Mouse (Mus musculus) lung, postnatal 14 days (tissue): Measurements from ENCODE around the gene Fam8a1.

ENCODE experiments used
- DNase-seq: peaks from one replicate; pipeline ENCODE4 v3.0.0; 2021

Gene Fam8a1

GRCm38 (mm10) chr13:46682921-46683320 is 13.6 kb downstream of the Fam8a1 start:
- DNase-seq: no peak

- DNase-seq: no peak
Observed at GRCm38 (mm10) chr13:46683370-46683769, 14.0 kb downstream of the Fam8a1 start.

GRCm38 (mm10) chr13:46690559-46691241 is 21.4 kb downstream of the Fam8a1 start:
- no peak for DNase-seq

- DNase-seq: peak; percentile 10
Observed at GRCm38 (mm10) chr13:46695296-46695908, 26.1 kb downstream of the Fam8a1 start.

GRCm38 (mm10) chr13:46695932-46696331 is 26.6 kb downstream of the Fam8a1 start:
- DNase-seq: no peak

GRCm38 (mm10) chr13:46696788-46697187 is 27.5 kb downstream of the Fam8a1 start:
- peak; percentile 15 for DNase-seq

- DNase-seq: no peak
Observed at GRCm38 (mm10) chr13:46699372-46699771, 30.1 kb downstream of the Fam8a1 start.

- DNase-seq: no peak
Observed at GRCm38 (mm10) chr13:46701486-46701885, 32.2 kb downstream of the Fam8a1 start.

- peak; percentile 14 for DNase-seq
Observed at GRCm38 (mm10) chr13:46703138-46703537, 33.8 kb downstream of the Fam8a1 start.

- no peak for DNase-seq
Observed at GRCm38 (mm10) chr13:46713486-46713885, 44.2 kb downstream of the Fam8a1 start.

GRCm38 (mm10) chr13:46715976-46716639 is 46.8 kb downstream of the Fam8a1 start:
- DNase-seq: no peak

GRCm38 (mm10) chr13:46718893-46719400 is 49.6 kb downstream of the Fam8a1 start:
- DNase-seq: no peak

- DNase-seq: no peak
Observed at GRCm38 (mm10) chr13:46721009-46721408, 51.7 kb downstream of the Fam8a1 start.

GRCm38 (mm10) chr13:46724371-46724770 is 55.0 kb downstream of the Fam8a1 start:
- DNase-seq: no peak

GRCm38 (mm10) chr13:46725227-46725626 is 55.9 kb downstream of the Fam8a1 start:
- no peak for DNase-seq

GRCm38 (mm10) chr13:46726288-46727037 is 57.1 kb downstream of the Fam8a1 start:
- peak; percentile 17 for DNase-seq

- DNase-seq: peak; percentile 60
Observed at GRCm38 (mm10) chr13:46727038-46727836, 57.9 kb downstream of the Fam8a1 start.
